Mouse (Mus musculus) intestine, embryonic 14.5 days (tissue): Measurements from ENCODE around the gene 6430571L13Rik. TPM values are rescaled to one million over a fixed set of nuclear protein-coding genes. Genes with fewer than 3 reads are reported as not detected.

ENCODE experiments used
- ATAC-seq: fragments of 200-750 bp; cut with Nextera tagmentation; replicated peaks from 2 replicates; pipeline ENCODE4 v1.8.0; 2017; ENCODE audit warnings: low read depth, moderate number of reproducible peaks, moderate TSS enrichment, moderate library complexity; ENCODE audit not compliant: low FRiP score, low TSS enrichment
- DNase-seq: peaks from one replicate; pipeline ENCODE4 v3.0.0-alpha.2; 2018; ENCODE audit warnings: low spot score
- H3K27ac ChIP-seq: fragments of 300-500 bp; sonication (generic); 2 replicates; pipeline ENCODE4 v1.5.1; 2014; ENCODE audit warnings: low read depth, mild to moderate bottlenecking, control low read depth
- H3K27me3 ChIP-seq: fragments of 300-500 bp; sonication (generic); replicated peaks from 2 replicates; pipeline ENCODE4 v1.6.1; 2014; ENCODE audit warnings: low read length, control low read depth; ENCODE audit not compliant: control insufficient read depth, insufficient read depth
- H3K36me3 ChIP-seq: fragments of 300-500 bp; sonication (generic); 2 replicates; pipeline ENCODE4 v1.6.1; 2014; ENCODE audit warnings: low read length, control low read depth; ENCODE audit not compliant: control insufficient read depth, insufficient read depth
- H3K4me1 ChIP-seq: fragments of 300-500 bp; sonication (generic); replicated peaks from 2 replicates; pipeline ENCODE4 v1.6.1; 2014; ENCODE audit warnings: low read length, control low read depth, mixed read lengths; ENCODE audit not compliant: control insufficient read depth, insufficient read depth
- H3K4me2 ChIP-seq: fragments of 300-500 bp; sonication (generic); 2 replicates; pipeline ENCODE4 v1.6.1; 2014; ENCODE audit warnings: low read length
- H3K4me3 ChIP-seq: fragments of 300-500 bp; sonication (generic); 2 replicates; pipeline ENCODE4 v1.5.1; 2014; ENCODE audit warnings: low read depth, low read length, control low read depth, mixed read lengths
- H3K9ac ChIP-seq: fragments of 300-500 bp; sonication (generic); 2 replicates; pipeline ENCODE4 v1.6.1; 2014; ENCODE audit warnings: mild to moderate bottlenecking, low read length
- H3K9me3 ChIP-seq: fragments of 300-500 bp; sonication (generic); 2 replicates; pipeline ENCODE4 v1.6.1; 2016; ENCODE audit warnings: low read length, control low read depth; ENCODE audit not compliant: control insufficient read depth
- WGBS: fragments of 180-500 bp; shearing (Covaris S2); extraction: QIAGEN DNeasy Blood & Tissue Kit; methylation state at CpG from one replicate; pipeline ENCODE4 v1.1.7; 2014; 5-methylcytosine and 5-hydroxymethylcytosine counted together
- polyA plus RNA-seq: library from polyadenylated mRNA; unstranded; fragments of >200 nt; fragmentation: Nextera tagmentation; extraction: Ambion mirVana; gene quantifications from 2 replicates; pipeline ENCODE4 v1.2.1, GENCODE M21; 2014

Gene 6430571L13Rik
- polyA plus RNA-seq, 1 experiment from 2014 or later, result 0.31 TPM

- ATAC-seq, result no peak
- WGBS, result 70% methylated on average over 8 of the region's 8 CpGs
Observed at GRCm38 (mm10) chr9:107298059-107298780, 42.2 kb upstream of the 6430571L13Rik start.

GRCm38 (mm10) chr9:107298876-107299275 lies 41.5 kb upstream of the 6430571L13Rik start:
- peaks cover 23% of the 10 kb centered on the region for H3K36me3 ChIP-seq
- H3K4me3 ChIP-seq, result no peak overlapping the region
- H3K4me2 ChIP-seq, result peak overlapping the region; percentile 70
- no peak overlapping the region for H3K9ac ChIP-seq
- no peaks in the 10 kb centered on the region for H3K9me3 ChIP-seq
- H3K27me3 ChIP-seq, result no peaks in the 10 kb centered on the region
- no peak for DNase-seq
- peaks cover 19% of the 10 kb centered on the region for H3K4me1 ChIP-seq
- 69% methylated on average over 6 of the region's 6 CpGs for WGBS
- H3K27ac ChIP-seq, result no peak overlapping the region
- ATAC-seq, result no peak

More at GRCm38 (mm10) chr9:107298059-107298780, 42.2 kb upstream of the 6430571L13Rik start:
- Histone ChIP-seq H3K4me1 (peaks cover 19% of the 10 kb centered on the region), H3K36me3 (peaks cover 23% of the 10 kb centered on the region), H3K27ac (no peak overlapping the region), H3K9me3 (no peaks in the 10 kb centered on the region), H3K4me3 (peak overlapping the region; percentile 64), H3K9ac (no peak overlapping the region), H3K27me3 (0 out of 2 replicates have a peak, but pooled peaks cover under 1% of the 10 kb centered on the region), H3K4me2 (peak overlapping the region; percentile 70)
- no peak for DNase-seq

- DNase-seq, result no peak
- H3K4me2 ChIP-seq, result no peak overlapping the region
Observed at GRCm38 (mm10) chr9:107299783-107300182, 40.6 kb upstream of the 6430571L13Rik start.

GRCm38 (mm10) chr9:107300224-107300973 lies 40.0 kb upstream of the 6430571L13Rik start:
- ATAC-seq, result no peak
- Histone ChIP-seq H3K9ac (no peak overlapping the region), H3K27ac (no peak overlapping the region), H3K4me2 (no peak overlapping the region), H3K4me1 (peaks cover 23% of the 10 kb centered on the region), H3K36me3 (peaks cover 23% of the 10 kb centered on the region), H3K9me3 (no peaks in the 10 kb centered on the region), H3K4me3 (no peak overlapping the region), H3K27me3 (no peaks in the 10 kb centered on the region)
- WGBS, result 91% methylated on average over 30 of the region's 30 CpGs
- DNase-seq, result no peak

More at GRCm38 (mm10) chr9:107299783-107300182, 40.6 kb upstream of the 6430571L13Rik start:
- Histone ChIP-seq H3K4me3 (no peak overlapping the region), H3K9me3 (no peaks in the 10 kb centered on the region), H3K36me3 (peaks cover 23% of the 10 kb centered on the region), H3K27me3 (no peaks in the 10 kb centered on the region), H3K9ac (no peak overlapping the region), H3K4me1 (peaks cover 19% of the 10 kb centered on the region), H3K27ac (no peak overlapping the region)
- 89% methylated on average over 7 of the region's 7 CpGs for WGBS
- ATAC-seq, result no peak

- WGBS, result 87% methylated on average over 17 of the region's 17 CpGs
- H3K4me1 ChIP-seq, result peaks cover 17% of the 10 kb centered on the region
- H3K36me3 ChIP-seq, result peaks cover 23% of the 10 kb centered on the region
- H3K27me3 ChIP-seq, result no peaks in the 10 kb centered on the region
- no peak for ATAC-seq
- H3K27ac ChIP-seq, result no peak overlapping the region
- H3K4me3 ChIP-seq, result no peak overlapping the region
- H3K9me3 ChIP-seq, result no peaks in the 10 kb centered on the region
- DNase-seq, result no peak
- H3K9ac ChIP-seq, result no peak overlapping the region
- H3K4me2 ChIP-seq, result no peak overlapping the region
Observed at GRCm38 (mm10) chr9:107301554-107302331, 38.7 kb upstream of the 6430571L13Rik start.

- peaks cover 14% of the 10 kb centered on the region for H3K4me1 ChIP-seq
- H3K36me3 ChIP-seq, result peaks cover 23% of the 10 kb centered on the region
- no peak overlapping the region for H3K4me3 ChIP-seq
- no peaks in the 10 kb centered on the region for H3K9me3 ChIP-seq
- no peak for DNase-seq
- H3K9ac ChIP-seq, result no peak overlapping the region
- no peaks in the 10 kb centered on the region for H3K27me3 ChIP-seq
- WGBS, result 60% methylated on average over 7 of the region's 7 CpGs
- H3K27ac ChIP-seq, result no peak overlapping the region
- no peak for ATAC-seq
- H3K4me2 ChIP-seq, result no peak overlapping the region
Observed at GRCm38 (mm10) chr9:107302592-107302991, 37.8 kb upstream of the 6430571L13Rik start.

- H3K36me3 ChIP-seq, result peaks cover 23% of the 10 kb centered on the region
- peaks cover 7% of the 10 kb centered on the region; the same call in 1 of the 2 replicates for H3K4me1 ChIP-seq
- no peaks in the 10 kb centered on the region for H3K27me3 ChIP-seq
- DNase-seq, result no peak
- no peaks in the 10 kb centered on the region for H3K9me3 ChIP-seq
- no peak overlapping the region for H3K4me2 ChIP-seq
- ATAC-seq, result no peak
- H3K27ac ChIP-seq, result no peak overlapping the region
- H3K9ac ChIP-seq, result no peak overlapping the region
- H3K4me3 ChIP-seq, result no peak overlapping the region
- 76% methylated on average over 9 of the region's 9 CpGs for WGBS
Observed at GRCm38 (mm10) chr9:107303121-107303820, 37.1 kb upstream of the 6430571L13Rik start.

GRCm38 (mm10) chr9:107303900-107304299 lies 36.5 kb upstream of the 6430571L13Rik start:
- Histone ChIP-seq H3K4me1 (peaks cover 4% of the 10 kb centered on the region; the same call in 1 of the 2 replicates), H3K27me3 (no peaks in the 10 kb centered on the region), H3K4me2 (no peak overlapping the region), H3K9me3 (no peaks in the 10 kb centered on the region), H3K27ac (no peak overlapping the region), H3K4me3 (no peak overlapping the region), H3K36me3 (peaks cover 23% of the 10 kb centered on the region), H3K9ac (no peak overlapping the region)
- ATAC-seq, result no peak
- no peak for DNase-seq
- 79% methylated on average over 5 of the region's 5 CpGs for WGBS
